Mouse (Mus musculus) small intestine, adult 2 months (tissue): ENCODE results near the gene Slc35a3.

Source experiments
- CTCF ChIP-seq: fragments of 200-500 bp; IDR thresholded peaks from 2 replicates; pipeline ENCODE4 v1.5.1; 2012; ENCODE audit warnings: low read depth, mild to moderate bottlenecking, control low read depth, inconsistent platforms, low read length, moderate library complexity, mixed read lengths; ENCODE audit not compliant: insufficient replicate concordance, insufficient read length; ENCODE audit errors: extremely low read depth
- POLR2A ChIP-seq: fragments of 200-500 bp; IDR thresholded peaks from 2 replicates; pipeline ENCODE4 v1.6.1; 2012; ENCODE audit warnings: low read depth, mild to moderate bottlenecking, control low read depth, inconsistent platforms, low read length, moderate library complexity

DNA sequence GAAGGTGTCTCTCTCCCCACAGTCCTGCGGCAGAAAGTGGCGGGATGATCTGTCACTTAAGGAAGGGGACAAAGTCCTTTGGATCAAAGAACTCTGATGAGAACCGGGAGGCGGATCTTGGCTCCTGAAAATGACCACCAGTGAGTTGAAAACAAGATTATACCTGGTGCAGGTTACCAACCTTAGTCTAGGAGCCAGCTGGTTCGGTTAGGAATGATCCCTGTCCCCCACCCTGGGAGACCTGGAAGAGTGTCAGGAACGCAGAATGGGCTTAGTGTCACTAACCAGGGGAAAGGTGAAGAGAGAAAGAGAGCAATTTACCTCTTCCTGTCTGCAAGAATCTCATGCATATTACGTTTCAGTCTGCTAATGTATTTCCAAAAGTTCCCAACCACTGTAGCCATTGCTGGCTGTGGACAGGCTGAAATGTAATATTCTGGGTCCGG is at the start of gene Slc35a3:
- TF ChIP-seq POLR2A = no peak
- no peak for TF ChIP-seq CTCF
